Mouse (Mus musculus): ENCODE data around the gene Rab20. TPM values are rescaled to one million over a fixed set of nuclear protein-coding genes. Genes with fewer than 3 reads are reported as not detected.
"Not testable (repeated sequence)": the region's sequence is repeated elsewhere in the genome, so short reads cannot be mapped to it uniquely, and the experiment has no call there.

The Rab20 gene
- 1 to 10 TPM; 1.1 TPM for total RNA-seq (2021)
- long read RNA-seq, experiment 1, partial matches to known transcripts: 0 of 1 reads
- long read RNA-seq, experiment 1, other reads (novel, unspliced or antisense): 0 of 1 reads
- long read RNA-seq, experiment 2, partial matches to known transcripts: 0 of 1 reads
- long read RNA-seq, experiment 2, other reads (novel, unspliced or antisense): 0 of 1 reads

DNA sequence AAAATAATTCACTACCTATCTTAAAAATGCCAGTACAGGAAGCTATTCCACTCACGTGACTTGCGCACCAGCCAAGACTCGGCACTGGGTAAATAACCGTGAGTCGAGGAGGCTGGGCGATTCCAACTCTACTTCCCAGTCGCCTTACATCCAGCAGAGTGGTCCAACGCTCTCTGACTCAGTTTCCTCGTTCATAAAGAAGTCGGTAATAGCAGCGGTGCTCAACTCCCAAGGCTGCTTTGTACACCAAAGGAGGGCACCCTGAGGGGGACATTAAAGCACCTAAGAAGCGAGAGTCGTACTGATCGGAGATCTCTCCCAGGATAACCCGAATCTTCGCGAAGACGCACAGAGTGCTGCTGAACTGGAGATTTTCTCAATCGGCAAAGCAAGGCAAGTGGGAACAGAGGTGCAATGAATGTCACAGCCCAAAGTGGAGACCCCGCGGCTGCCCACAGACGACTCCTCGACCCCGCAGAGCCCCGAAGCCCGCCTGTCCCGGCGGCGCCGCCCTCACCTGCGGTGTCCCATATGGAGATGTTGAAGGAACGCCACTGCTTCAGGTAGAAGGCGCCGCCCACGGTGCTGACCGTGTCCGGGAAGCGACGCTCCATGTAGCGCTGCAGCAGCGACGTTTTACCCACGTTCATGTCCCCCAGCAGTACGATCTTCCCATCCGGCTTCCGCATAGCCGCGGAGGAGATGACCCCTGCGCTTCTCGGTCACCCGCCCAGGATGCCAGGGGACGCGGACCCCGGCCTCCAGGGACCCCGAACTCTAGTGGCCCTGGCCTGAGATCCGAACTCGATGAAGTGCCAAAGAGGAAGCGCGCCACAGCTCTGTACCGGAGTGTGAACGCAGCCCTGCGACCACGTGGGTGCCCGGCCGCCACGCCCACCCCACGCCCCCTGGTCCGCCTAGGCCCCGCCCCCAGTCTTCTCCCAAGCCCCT lies at the start of gene Rab20:
Rab20 (minus strand) TSS at position 900 of the 951 bp plus-strand sequence.
- peak; percentile 72 for DNase-seq

DNA sequence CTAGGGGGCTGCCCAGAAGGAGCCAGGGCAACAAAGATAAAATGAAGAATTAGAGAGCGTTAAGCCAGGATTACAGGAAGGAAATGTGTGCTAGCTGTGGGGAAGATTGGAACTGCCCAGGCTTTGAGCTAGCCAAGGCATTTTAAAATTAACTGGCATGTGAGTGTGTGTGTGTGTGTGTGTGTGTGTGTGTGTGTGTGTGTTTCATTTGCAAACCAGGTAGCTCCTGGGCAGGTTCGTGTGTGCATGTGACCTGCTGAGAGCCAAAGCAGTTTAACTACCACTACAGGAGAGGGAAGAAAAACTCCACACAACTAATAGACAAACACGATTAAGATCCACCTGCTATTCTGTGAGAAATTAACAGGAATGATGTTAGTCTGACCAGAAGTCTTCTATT lies 44.8 kb upstream of the Rab20 start:
- no peak for DNase-seq

DNA sequence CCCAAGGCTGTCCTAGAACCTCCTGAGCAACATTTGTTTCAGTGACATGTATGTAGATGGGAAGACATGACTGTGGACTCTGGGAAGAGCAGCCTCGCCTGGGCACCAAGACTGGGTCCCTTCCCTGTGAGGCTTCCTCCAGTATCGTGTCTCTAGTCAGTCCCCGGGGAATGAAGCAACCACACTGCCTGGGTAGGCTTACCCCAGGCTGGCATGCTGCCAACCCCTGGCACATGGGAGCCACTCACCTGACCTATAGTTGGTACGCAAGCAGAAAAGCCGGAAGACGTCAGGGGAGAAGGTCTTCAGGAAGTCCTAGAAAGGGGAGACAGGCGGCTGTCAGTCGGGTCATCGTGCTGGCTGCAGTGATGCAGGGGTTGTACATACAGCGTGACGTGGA lies 40.2 kb upstream of the Rab20 start:
- no peak for DNase-seq

DNA sequence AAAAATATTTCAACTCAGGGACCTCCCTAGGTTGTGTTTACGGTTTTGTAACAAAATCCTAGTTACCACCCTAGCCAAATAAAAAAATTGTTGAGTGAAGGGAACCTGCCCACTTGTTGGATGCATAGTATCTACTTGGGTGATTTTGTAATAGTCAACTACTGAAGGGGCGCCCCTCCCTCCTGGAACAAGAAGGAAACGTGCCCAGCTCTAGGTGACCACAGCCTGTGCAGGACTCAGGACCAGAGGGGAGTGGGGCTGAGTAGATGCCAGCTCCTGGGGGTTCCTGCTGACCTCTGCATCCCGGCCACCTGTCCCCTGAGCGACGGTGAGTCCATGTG lies 39.5 kb upstream of the Rab20 start:
- DNase-seq: no peak

DNA sequence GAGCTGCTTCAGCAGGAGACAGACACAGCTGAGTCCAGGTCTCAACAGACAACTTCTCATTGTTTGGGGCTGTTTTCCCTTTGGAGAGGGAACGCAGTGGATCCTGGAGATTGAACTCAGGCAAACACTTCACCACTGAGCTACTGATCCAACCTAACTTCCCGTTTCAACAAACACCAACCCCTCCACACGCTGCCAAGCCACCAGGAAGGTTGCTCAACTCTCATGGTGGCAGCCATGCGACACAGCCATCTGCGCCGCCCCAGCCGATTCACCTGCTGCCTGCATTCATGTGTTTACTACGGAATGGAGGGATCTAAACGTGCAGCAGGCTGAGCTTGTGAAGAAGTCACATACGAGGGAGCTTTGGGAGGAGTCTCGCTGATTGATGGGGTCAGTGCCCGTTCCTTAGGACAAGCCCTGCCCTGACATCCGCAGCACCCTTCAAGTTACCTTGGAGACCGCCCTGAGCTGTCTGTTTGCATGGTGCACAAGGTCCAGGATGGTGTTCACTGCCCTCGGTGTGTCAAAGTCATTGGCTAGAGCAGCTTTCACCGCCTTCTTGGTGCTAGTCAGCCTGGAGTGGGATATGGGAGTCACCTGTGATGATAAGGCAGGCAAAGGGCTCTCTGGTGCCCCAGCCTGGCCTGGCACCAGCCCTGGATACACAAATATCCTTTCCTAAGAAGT lies 39.0 kb upstream of the Rab20 start:
- no peak for DNase-seq

DNA sequence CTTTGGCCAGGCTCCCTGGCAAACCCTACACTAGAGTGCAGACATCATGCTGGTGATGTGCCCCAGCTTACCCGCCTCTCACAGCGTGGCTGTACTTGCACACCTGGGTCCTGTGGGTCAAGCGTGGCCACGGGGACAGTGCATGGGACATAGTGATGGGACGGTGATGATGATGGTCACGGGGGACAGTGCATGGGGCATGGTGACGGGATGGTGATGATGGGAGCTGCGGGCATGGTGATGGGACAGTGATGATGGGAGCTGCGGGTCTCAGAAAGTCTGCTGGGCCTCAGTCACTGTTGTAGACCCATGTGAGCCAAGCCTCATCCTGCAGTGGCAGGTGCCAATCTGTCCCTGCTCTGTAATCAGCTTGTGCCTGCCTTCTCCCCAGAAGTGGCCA lies 37.8 kb upstream of the Rab20 start:
- DNase-seq: no peak

DNA sequence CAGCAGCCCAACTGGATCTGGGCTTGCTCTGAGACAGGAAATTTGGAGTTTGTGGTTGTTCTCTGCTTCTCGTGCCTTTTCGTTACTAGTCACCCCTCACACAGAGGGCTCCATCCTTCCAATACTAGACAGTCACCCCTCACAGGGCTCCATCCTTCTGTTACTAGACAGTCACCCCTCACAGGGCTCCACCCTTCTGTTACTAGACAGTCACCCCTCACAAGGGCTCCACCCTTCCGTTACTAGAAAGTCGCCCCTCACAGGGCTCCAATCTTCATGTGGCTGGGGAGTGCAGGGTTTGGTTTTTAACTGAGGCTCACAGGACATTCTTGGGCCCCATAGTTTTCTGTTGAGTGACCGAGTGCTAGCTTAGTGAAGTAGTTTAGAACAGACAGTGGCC lies 34.7 kb upstream of the Rab20 start:
- no peak for DNase-seq

DNA sequence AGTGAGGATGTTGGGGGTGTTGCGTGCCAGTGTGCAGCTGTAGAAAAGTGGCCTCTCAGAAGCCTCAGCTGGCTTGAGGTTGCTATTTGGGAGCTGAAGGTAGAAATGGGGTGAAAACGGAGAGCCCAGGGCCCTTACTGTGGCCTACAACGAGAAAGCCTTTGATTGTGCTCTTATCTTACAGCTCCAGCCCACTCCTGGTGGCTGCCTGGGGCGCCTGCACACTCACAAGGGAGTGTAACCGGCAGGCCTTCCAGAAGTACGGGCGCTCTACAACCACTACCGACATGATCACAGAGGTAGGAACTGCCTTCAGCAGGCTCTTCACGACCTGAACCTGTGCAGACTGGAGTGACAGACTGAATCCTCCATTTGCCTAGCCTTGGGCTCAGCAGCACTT lies 34.2 kb upstream of the Rab20 start:
- DNase-seq: no peak

DNA sequence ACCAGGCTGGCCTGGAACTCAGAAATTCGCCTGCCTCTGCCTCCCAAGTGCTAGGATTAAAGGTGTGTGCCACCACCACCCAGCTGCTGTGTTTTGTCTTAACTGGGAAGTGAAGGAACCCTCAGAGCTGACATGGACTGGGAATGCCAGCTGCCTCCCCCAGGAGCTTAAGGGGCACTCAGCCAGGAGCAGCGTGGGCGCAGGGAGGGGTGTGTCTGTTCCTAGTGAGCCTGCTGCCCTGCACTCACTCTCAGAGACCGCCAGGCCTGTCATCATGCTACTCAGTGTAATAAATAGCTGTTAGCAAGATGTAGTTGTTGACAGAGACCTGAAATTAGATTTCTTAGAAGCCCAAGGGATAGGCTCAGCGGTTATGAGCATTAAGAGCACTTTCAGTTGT lies 32.5 kb upstream of the Rab20 start:
- no peak for DNase-seq

DNA sequence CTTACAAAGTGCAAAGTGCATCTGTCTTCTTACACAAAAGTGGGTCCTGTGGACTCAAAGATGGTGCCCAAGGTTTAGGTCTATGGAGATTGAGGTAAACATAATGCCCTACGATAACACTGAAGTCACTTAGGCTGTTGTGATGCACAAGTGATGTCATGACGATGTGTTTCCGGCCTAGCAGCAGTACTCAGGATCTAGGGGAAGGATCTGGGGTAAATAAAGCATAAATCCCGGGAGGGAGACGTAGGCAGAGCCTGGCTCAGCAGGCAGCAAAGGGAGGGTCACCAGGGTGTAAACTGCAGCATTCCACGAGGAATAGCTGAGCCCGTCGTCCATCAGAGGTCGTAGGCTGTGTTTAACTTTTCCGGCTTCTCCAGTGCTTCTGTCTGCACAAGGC lies 30.4 kb upstream of the Rab20 start:
- DNase-seq: no peak

DNA sequence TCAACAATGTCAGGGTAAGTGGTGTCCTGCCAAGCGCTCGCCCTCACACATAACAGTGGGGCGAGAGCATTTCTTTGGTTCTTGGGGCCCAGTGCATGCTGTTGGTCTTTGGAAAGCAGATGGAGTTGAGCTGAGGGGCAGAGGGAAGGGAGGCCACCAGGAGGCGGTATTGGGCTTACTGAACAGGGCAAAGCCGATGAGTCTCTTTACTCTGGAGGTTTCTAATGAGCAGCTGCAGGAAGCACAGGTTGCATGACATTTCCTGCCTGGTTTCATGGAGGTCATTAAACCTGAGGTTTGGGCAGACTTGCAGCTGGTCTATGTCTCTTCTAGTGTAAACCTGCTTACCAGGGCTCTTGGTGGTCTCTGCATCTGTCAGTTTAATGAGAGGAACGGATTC lies 28.3 kb upstream of the Rab20 start:
- peak; percentile 71 for DNase-seq

DNA sequence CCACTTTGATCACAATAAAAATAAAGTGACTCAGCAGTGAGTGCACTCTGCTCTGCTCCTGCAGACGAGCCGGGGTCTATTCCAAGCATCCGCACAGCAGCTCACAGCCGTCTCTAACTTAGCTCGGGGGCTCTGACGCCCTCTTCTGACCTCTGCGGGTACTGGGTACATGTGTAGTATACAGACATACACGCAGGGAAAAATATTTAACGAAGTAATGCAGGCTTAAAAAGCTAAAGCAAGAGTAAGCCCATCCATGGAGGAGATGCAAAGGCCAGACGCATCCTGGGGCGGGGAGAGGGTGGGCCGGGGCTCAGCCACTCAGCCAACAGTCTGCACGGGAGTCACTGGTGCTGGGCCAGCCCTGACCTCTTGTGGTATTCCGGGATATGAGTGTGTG lies 27.6 kb upstream of the Rab20 start:
- no peak for DNase-seq

DNA sequence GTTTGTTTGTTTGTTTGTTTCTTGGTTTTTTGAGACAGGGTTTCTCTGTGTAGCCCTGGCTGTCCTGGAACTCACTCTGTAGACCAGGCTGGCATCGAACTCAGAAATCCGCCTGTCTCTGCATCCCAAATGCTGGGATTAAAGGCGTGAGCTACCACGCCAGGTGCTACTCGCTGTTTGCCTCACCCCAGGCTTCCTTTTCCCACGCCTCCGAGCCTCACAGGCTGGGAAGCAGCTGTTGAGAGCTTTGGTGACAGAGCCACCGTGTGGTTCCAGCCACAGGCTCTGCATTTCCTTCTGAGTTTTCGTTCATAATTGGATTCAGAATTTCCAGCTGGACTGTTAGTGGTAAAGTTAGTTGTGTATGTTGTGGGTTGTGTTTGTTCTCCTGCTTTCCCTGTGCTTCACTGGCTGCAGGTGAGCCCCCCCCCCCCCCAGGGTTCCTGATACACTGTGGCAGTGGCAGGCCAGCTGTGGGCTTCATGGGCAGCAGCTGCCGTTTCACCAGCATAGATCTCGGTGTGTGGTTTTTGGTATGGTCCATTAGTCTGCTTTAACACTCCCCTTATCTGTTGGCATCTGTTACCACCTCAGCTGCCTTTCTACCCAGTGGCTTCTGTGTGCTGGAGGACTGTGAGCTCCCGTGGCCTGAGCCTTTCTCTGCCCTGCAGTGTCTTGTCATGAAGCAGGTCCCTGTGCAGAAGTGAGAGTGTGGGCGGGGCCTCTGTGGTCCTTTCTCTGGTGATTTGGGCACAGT lies 25.1 kb upstream of the Rab20 start:
- no peak for DNase-seq

DNA sequence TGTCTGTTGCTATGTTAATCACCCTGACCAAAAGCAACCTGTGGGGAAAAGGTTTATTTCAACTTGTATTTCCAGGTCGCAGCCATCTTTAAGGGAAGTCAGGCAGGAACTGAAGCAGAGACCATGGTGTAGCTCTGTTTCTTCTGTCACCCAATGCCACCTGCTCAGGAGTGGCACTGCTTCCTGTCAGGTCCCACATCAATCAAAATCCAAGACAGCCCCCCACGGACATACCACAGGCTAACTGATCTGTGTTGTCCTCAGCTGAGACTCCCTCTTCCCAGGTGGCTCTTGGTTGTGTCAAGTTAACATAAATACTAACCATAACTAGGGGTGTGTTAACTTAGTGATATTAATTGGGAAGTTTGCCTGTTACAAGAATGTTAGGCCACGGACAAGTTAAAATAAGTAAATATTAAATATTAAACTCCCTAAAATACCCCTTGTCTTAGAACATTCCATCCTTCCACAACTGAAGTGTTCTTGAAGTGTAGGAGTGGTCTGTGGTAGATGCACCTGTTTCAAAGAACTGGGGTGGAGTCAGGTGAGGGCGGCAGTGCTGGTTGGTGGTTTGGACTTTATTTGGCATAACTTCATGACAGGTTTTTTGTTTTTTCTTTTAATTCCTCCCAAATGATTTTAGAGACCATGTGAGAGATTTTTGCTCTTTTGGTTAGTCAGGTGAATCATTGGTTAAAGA lies 20.4 kb upstream of the Rab20 start:
- DNase-seq: no peak

DNA sequence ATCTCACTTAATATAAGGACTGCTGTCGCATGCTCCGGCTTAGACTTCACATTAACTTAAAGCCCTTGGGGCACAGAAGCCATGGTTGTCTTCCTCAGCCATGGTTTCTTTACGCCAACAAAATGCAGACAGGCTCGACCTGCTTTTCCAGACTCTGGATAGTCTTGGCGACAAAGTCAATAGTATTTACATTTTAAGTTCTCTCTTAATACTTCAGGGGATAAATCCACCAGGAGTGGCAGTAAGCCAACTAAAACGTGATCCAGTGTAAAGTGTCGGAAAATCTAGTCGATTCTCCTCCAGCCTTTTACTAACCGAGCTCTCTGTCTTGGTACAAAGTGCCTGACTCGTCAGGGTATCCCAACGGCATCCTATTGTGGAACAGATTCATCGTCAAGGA lies 19.8 kb upstream of the Rab20 start:
- DNase-seq: no peak

DNA sequence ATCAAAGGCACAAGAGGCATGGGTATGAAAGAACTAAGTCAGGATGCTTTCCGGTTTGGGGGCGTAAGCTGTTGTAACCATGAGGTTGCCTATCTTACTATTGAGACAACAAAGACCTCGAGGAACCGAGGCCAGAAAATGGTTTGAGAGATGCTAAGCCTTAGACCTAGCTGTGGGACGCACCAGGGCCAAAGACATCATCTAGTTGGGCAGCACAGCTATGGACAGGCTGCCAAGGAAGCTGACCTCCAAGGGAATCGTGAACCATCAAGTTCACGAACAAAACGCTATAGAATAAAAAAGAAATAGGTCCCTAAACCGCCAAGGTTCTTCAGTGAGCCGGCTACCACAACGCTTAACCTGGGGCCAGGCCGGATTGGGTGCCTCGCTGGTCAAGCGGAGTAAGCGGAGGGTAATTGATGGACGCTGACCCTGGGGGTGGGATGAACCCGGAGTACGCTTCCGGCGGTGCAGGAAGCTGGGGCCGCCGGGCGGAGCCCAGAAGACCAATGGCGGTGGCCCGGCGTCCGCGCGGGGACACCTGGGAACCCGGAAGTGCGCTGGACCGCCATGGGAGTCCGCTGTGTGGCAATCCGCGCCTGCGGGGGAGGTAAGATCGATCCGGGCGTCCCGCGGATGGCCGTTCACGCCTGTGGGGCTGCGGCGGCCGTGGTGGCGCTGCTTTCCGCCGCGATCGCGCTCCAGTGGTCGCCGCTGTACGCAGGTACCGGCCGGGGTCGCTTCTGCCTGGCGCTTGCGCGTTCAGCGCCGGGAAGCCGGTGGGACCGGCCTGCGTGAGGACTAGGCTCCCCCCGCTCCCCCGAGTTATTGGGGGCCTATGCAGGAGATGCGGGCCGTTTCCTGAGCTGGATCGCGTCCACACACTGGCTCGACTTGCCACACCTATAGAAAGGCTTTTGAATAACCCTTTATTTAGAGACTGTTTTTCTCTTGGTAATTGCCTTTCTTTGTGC lies 18.8 kb upstream of the Rab20 start, which contains the start of gene Naxd:
Naxd (plus strand) TSS at position 490 of the 974 bp plus-strand sequence.
- DNase-seq: peak; percentile 88

DNA sequence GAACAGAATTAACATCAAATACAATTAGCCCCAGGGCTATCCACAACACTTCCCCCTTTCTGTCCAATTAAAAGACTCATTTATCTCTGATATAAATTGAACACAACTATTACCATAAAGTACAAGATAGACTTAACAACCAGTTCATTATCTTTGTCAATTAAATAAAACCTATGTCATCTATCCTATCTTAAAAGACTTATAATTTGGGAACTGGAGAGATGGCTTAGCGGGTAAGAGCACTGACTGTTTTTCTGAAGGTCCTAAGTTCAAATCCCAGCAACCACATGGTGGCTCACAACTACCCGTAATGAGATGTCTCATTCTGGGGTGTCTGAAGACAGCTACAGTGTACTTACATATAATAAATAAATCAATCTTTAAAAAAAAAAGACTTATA lies 13.8 kb upstream of the Rab20 start:
- DNase-seq: not testable (repeated sequence)

DNA sequence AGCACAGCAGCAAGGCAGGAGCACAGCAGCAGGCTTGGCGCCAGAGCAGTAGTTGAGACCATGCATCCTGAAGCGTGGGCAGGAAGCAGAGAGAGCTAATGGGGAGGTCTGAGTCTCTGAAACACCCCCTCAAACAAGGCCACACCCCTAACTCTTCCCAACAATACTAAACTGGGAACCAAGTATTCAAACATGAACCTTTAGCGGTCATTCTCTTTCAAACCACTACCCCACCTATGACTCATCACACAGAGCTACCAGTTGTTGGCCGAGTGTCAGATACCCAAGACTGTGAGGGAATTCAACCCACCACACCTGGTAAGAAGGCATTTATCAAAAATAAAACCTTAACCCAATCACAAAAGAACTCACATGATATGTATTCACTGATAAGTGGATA lies 8.7 kb upstream of the Rab20 start:
- no peak for DNase-seq

DNA sequence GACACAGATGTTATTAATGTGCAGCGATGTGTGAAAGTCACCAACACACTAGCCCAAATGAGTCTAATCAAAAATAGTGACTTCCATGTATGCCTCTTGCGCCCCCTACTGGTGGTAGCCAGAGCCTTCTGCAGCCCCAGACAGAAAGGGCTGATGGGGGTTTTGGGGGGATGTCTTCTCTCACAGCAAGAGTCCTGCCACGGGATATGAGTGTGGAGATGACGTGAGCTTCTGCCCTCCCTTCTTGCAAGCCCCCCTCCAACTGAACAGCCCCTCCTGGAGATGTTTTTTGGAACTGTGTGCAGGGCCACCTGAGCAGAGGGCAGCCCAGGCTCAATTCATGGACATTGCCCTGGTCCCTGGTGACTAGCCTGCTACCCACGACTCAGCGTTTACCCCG lies 7.6 kb upstream of the Rab20 start:
- DNase-seq: peak; percentile 84

DNA sequence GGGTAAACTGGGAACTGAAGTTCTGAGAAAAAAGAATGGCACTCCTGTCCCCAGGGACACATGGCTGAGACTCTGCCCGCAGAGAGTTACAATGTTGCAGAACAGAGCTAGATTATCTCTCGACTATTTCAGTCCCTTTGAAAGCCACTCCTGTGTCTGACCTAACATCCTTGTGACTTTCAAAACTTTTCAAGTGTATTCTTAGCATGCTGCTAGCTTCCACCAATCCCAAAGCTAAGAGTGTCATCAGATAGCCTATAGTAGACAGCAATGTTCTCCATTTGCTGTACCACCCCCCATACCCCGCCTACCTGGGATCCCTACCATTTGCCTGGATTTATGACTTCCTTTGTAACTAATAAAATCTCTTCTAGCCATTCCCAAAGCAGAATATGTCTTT lies 4.0 kb upstream of the Rab20 start:
- DNase-seq: no peak

DNA sequence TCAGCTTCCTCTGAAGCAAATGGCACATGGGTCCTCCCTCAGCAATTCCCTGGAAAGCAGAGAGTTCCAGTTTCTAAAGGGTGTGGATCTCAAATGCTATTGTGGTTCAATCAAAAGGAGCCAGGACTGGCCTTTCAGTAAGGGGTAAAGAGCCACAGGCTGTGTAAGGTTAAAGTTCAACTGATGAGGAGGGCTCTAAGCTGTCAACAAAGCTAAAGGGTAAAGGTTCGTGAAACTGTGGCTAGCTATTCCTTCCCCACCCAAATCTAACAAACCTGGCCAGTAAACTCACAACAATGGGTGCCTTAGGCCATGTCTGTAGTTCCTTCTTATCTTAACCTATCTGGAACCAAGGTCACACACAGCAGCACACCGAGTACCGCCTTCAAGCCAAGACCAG lies 3.4 kb upstream of the Rab20 start:
- DNase-seq: no peak

All from gastrocnemius, postnatal 10 days (tissue).